Mouse (Mus musculus) ovary, postnatal 14 days (tissue): Measurements from ENCODE around the gene Tob2.

ENCODE experiments used
- DNase-seq: peaks from one replicate; pipeline ENCODE4 v3.0.0; 2022; ENCODE audit warnings: low spot score

Gene Tob2

GRCm38 (mm10) chr15:81860471-81861135 is 2.0 kb upstream of the Tob2 start:
- no peak for DNase-seq

DNA sequence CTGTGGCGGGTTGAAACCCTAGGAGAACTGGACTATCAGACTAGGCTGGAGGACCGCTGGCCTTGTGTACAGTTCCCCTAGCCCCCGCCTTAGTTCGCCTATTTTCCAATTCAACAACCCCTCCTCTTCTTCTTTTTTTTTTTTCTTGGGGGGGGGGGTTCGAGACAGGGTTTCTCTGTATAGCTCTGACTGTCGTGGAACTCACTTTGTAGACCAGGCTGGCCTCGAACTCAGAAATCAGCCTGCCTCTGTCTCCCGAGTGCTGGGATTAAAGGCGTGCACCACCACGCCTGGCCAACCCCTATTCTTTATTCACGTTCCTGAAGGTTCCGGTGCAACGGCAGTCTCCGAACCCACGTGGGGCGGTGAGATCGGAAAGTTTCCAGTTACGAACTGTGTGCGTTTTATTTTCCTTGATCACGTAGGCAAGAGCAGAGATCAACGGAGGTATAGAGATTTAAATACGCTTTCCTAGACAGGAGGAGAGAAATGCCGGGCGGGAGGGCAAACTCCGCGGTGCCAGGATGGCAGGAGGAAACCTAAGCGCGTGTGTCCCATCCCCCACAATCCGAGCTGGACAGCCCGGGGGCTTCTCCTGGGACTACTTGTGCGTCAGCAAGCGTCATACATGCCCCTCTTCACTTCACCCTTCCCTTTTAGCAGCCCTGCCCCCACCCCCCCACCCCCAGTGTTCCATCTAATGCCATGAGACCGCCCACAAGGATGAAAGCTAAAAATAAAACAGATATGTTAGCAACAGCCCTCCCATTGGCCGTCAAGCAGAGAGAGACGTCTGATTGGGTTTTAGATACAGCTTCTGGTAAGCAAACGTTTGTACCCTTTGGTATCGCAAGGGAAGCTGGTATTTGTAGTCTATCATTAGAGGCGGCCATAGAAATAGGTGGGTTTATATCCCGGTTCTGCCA is 997 bp upstream of the Tob2 start:
- peak; percentile 60 for DNase-seq

- DNase-seq = peak; percentile 96
Measured at GRCm38 (mm10) chr15:81858138-81858516, 469 bp downstream of the Tob2 start.

GRCm38 (mm10) chr15:81857724-81858116 is 876 bp downstream of the Tob2 start:
- no peak for DNase-seq

DNA sequence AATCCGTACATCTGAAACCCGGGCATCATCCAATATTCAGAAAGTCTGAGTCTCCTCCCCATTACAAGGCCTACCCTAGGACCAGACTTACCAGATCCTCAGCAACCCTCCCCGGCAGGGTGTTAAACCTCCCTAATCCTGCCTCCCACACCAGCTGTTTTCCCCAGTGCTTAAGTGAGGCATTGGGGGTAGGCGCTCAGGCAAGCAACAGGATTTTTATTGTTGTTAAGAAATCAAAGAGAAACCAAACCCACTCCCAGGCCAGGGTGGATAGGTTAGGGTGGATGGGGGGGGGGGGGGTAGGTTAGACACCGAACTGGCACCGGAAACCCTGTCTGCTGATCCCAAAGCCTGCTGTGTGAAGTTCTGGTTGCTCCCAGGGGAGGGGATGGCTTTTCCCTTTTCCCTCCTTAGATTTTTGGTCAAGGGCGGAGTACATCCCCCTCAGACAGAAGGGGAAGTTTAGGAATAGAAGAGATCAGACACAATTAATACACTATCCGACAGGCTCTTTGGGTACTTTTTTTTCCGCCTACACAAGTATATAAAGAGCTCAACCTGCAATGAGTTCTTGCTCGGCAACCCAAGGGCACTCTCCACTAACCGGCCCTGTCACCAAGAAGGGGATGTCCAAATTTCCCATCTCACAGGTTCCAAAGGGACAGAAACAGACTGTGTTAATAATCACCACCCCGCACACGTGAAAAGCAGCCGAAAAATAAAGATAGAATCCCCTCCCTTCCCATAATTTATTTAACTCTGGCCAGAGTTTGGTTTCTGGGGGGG is 1.5 kb downstream of the Tob2 start:
- DNase-seq = no peak

DNA sequence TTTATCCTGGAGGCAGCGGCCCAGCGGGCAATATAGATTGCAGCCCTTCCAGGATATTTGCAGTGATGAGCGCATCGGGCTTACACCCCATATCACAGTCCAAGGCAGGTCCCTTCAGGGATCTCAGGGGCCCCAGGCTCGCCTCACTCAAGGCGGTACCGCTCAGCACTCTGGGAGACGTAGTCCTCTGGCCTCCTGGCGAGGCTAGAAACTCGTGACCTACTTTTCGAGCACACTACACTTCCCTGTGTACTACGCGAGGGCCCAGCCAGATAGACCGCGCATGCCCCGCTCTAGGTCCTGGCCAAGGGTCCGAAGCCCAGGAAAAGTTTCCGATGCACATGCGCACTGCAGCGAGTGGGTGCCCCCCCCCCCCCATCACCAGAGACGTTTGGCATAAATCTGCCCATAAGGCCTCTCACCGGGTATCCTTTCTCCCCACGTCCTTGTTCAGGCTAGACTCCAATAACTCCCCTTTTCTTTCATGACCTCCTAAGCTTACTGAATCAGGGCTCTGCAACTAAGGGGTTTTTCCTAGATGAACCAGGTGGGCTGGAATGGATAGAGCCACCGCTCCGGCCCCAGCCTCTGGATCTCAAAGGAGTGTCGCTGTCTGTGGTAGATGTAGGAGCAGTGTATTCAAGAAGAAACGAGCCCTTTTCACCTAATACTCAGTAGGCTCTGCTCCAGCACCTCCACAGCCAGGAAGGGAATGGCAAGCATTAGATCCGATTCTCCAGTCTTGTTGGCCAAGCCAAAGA is 2.4 kb downstream of the Tob2 start:
- DNase-seq = peak; percentile 63

GRCm38 (mm10) chr15:81853081-81853480 is 5.5 kb downstream of the Tob2 start:
- no peak for DNase-seq

- no peak for DNase-seq
Measured at GRCm38 (mm10) chr15:81852411-81853000, 6.1 kb downstream of the Tob2 start.

- no peak for DNase-seq
Measured at GRCm38 (mm10) chr15:81851375-81851774, 7.2 kb downstream of the Tob2 start.

DNA sequence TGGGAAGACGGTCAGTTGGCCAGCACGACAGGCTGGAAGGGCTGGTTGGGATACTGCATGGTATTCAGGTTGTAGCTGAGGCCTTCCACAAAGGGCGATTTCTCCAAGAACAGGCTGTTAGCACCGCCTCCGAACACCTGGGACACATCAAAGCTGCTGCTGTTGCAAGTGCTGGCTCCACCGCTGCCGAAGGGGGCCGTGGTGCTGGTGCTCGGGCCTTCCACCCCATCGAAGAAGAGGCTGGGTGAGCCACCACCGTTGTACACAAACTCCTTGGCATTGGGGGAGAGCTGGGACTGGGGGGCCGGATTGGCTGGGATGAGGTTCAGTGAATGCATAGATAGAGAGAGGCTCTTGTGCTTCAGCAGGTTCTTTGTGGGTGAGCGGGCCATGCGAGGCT is 7.9 kb downstream of the Tob2 start:
- no peak for DNase-seq

DNA sequence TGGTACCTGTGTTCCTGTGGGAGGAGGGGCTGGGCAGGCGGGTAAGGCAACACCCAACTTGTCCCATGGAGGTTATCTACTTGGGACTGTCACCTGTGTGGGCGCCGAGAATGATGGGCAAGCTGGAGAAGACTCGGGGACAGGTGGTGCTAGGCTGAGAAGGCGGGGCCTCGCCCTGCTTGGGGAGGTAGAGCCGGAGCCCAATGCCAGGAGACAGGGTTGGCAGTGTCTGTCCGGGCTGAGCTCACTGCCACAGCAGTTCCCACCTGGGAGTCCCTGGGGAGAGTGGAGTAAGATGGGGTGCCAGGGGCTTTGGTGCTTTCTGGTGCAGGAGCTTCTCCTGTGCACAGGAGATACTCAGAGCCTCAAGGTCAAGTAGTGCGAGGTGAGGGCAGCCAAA is 9.5 kb downstream of the Tob2 start:
- DNase-seq = no peak

DNA sequence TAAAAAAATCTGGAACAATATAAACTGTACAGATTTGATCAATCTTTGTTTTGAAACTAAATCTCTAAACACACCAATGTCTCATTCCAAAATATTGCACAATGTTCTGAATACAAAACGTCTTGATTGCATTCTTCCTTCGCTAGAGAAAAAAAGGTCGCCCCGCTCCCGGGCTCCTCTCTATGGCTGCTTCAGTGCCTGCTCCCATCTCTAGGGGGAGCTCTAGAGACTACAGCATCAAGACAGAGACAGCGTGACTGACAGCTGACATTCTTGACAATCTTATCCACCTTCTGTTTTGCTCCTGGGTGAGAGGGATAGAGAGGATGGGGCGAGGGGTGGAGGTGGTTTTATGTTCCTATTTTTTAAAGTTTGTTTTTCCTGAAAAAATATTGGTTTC is 10.3 kb downstream of the Tob2 start:
- DNase-seq = no peak

GRCm38 (mm10) chr15:81847861-81848260 is 10.7 kb downstream of the Tob2 start:
- no peak for DNase-seq

GRCm38 (mm10) chr15:81847161-81847560 is 11.4 kb downstream of the Tob2 start:
- no peak for DNase-seq

DNA sequence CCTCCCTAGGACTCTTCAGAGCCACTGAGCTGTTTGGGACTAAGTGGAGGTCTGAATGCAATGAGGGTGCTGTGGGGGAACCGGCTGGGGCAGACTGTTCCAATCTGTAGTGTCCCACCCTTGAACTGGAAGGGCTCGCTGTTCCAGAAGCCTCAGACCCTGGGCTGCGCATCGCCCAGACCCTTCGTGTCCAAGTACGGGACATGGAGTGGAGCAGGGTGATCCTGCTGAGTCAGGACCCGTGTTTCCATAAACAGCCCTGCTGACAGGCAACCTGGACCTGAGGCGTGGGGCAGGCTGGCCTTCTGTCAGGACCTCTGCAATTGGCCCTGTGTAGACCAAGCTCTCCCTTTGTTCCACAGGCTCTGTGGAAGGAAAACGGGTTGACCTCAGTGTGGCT is 11.8 kb downstream of the Tob2 start:
- DNase-seq = no peak

GRCm38 (mm10) chr15:81845724-81846123 is 12.9 kb downstream of the Tob2 start:
- no peak for DNase-seq

DNA sequence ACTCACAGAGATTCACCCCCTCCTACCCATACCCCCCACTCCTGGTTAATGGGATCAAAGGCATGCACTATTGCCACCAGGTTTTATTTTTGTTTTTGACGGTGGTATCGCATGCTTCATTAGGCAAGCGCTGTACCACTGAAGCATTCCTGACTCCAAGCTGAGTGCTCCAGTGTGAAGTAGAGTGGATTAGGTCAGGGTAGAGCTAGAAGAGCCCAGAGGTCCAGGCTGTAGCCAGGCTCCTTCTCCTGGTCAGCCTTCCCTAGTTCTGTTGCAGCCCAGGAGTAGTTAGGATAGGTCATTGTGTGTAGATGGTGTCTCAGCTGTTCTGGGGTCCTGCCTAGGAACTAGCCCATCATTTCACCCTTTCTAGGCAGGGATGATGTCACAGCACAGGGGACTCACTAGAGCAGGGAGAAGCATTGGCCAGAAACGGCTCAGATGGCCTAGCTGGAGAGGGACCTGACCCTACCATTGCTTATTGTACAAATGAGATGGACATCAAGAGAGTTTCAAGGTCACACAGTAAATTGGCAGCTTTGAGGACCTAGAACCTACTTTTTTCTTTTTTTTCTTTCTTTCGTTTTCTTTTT is 13.5 kb downstream of the Tob2 start:
- no peak for DNase-seq

GRCm38 (mm10) chr15:81842275-81842674 is 16.3 kb downstream of the Tob2 start:
- no peak for DNase-seq

DNA sequence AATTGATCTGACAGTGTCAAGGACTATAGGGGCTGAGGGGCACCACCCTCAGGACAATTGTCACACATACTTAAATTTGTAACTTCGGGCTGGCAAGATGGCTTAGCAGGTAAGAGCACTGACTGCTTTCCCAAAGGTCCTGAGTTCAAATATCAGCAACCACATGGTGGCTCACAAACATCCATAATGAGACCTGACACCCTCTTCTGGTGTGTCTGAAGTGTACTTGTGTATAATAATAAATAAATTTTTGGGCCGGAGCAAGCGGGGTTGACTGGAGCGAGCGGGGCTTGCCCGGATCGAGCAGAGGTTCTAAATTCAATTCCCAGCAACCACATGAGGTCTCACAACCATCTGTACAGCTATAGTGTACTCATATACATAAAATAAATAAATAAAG is 18.3 kb downstream of the Tob2 start:
- DNase-seq = no peak

DNA sequence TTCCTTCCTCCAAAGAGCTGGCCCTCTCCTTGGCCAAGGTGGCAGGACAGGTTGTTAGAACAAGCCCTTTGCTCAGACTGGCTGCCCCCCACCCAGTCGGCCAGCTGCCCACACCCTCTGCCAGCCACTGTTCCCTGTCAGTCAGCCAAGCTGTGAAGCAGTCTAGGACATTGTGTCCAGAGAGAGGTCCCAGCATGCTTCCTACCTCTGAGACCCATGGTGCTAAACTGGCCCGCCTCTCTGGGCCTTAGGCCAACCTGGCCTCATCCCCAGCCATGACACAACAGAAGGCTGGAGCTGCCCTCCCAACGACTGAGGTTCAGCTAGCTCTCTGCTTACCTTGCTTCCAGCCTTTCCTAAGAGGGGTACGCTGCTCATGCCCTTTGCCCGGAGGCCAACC is 19.0 kb downstream of the Tob2 start:
- DNase-seq = peak; percentile 76

DNA sequence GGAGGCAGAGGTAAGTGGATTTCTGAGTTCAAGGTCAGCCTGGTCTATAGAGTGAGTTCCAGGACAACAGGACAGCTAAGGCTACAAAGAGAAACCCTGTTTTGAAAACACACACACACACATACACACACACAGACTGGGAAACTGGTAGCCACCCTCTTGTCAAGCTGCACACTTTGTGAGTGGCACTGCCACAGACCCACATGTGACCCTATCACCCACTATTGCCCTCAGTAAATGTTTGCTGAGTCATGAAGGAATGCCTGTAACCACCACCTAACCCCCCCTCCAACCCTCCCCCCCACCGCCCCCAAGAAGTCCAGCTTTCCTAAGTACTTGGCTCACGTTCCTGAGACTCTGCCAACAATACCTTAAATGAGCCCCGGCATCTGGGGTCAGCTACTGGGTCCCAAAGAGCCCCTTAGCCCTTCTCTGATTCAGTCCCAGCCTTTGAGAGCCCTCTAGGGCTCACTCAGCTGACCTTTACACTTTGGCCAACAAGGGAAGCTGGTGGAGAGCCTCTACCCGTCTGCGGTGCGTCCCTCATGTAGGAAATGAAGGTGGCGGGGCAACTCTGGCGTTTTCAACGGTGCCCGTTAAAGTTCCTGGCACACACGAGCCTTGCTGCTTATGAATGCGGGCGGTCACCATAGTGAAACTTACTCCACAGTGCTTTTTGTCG is 19.9 kb downstream of the Tob2 start:
- DNase-seq = no peak
